Mouse (Mus musculus) right cerebral cortex, postnatal 25 days (tissue): Measurements from ENCODE around the gene Acsm3.
"Not testable (repeated sequence)": the region's sequence is repeated elsewhere in the genome, so short reads cannot be mapped to it uniquely, and the experiment has no call there.

Source experiments
- DNase-seq: peaks from one replicate; pipeline ENCODE4 v3.0.0; 2022

The Acsm3 gene

DNA sequence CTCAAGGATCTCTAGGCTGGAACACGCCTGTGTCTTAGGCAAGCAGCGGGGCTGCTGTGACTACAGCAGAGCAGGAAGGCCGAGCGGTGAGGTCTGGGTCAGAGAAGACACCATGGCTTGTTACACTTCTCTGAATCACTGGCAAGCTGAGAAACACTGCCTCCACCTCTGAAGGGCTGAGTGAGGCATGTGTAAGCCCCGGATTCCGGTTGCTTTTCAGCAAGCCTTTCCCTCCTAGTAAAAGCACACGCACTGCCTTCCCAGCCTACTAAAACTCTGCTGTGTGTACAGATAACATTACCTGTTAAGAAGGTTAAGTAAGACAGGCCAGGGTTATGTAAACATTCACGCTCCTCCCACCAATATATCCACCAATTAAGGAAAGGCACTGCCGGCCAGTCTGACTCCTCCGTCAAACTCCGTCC is at the start of gene Acsm3:
Gene Acsm3, plus strand, starts transcription at position 397 of the 425 bp plus-strand sequence.
- no peak for DNase-seq

DNA sequence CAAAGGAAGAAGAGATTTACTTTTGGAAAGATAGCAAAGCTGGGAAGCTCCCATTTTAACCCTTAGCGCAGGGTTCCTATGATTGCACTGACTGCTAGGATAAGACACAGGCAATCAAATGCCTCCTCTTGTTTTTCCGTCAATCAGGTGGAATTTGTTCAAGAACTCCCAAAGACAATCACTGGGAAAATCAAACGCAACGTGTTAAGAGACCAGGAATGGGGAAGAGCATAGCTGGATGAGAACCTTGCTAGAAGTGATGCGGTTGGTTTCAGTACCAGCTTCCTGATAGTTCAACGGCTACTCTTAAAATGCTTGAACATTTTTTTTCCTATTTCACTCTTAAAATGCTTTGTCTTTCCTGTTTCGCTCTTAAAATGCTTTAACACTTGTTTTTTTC is 46.6 kb upstream of the Acsm3 start:
- no peak for DNase-seq

DNA sequence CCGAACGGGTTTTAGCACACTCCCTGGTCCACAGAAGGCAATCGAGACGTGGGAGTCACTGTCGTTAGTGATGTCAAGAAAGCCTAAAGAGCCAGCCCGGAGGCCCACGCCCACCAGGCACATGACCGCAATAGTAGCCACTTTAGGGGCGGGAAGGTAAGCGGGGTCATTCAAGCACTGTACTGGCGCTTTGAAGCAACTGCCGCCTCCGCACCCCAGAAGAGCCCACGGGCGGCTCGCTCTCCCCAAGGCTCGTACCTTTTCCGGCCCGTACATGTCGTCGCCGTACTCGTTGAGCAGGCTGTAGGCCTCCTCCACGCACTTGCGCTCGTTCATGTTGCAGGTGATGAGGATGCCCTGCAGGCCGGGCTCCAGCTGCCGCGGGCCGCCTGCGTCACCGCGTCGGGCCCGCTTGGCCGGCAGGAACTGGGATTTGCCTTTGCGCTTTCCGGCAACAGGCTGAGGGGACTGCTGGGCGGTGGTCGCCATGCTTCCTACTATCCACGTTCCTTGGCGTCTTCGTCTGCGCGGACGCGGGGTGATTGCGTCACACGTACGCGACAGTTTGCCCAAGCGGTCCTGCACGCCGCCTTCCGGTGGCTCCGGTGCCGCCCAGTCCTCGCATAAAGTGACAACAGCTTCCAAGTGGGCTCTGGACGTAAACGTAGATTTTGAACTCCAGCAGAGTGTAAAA is 40.3 kb upstream of the Acsm3 start, which contains the start of gene Thumpd1:
Gene Thumpd1, minus strand, starts transcription at position 546 of the 694 bp plus-strand sequence.
- DNase-seq, result peak; percentile 94

DNA sequence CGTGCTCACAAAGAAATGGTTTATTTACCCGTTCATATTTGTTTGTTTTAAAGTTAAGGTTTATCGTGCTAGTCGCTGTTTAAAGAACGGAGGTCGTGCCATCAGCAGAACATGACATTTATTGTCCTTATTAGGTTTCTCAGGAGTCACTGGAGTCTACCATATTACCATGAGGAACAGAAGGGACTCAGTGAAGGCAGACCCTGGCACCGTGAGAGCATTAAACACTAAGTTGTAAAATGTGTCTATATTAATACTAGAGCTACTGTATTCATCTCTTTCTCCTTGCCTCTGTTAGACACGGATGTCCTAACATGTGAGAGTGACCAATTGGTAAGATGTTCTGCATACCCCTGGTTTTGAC is 39.8 kb upstream of the Acsm3 start:
- no peak for DNase-seq

DNA sequence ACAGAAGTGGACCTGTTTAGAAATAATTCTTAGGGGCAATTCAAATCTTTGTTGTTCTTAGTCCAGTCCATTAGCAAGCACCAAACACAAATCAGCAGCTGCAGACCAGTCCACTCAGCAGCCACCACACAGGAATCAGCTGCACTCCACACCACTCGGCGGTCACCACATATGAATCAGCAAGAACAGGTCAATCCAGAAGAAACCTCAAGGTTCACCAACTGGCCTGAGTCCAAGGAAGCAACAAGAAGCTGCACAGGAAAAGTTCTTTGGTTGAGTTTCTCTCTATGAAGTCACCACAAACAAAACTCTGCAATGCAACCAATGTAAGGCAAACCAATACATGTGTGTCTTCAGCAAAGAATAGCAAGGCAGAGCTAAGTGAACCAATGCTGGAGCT is 33.1 kb upstream of the Acsm3 start:
- DNase-seq, result no peak

DNA sequence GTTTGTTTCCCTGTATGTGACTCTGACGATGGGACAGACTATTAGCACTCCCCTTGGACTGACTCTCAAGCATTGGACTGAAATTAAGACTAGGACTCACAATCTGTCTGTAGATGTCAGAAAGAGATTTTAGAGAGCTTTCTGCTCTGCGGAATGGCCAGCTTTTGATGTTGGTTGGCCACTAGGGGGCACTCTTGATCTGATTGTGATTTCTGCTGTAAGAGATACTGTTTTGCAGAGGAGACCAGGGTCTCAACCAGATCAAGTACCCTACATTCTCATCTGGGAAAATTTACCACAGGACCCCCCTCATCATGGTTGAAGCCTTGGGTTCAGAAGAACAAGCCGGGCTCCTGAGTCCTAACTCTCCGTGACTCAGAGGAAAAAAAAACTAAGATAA is 29.5 kb upstream of the Acsm3 start:
- DNase-seq, result not testable (repeated sequence)

DNA sequence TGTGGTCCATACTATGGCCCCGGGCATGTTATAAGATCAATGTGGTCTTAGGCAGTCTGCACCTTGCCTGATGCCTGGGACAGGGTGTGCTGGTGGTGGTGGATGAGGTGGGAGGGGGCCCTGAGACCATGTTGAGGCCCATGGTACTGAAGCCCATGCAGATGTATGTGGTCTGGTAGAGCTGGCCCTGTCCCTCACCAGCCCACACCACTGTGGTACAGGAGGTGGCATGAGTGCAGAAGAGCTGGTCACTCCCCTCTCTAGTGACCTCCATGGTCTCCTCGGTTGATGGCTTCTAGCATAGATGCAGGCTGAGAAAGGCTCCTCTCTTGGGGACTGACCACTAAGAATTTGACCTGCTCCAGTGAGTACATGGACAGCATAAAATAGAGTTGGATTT is 21.8 kb upstream of the Acsm3 start:
- no peak for DNase-seq

DNA sequence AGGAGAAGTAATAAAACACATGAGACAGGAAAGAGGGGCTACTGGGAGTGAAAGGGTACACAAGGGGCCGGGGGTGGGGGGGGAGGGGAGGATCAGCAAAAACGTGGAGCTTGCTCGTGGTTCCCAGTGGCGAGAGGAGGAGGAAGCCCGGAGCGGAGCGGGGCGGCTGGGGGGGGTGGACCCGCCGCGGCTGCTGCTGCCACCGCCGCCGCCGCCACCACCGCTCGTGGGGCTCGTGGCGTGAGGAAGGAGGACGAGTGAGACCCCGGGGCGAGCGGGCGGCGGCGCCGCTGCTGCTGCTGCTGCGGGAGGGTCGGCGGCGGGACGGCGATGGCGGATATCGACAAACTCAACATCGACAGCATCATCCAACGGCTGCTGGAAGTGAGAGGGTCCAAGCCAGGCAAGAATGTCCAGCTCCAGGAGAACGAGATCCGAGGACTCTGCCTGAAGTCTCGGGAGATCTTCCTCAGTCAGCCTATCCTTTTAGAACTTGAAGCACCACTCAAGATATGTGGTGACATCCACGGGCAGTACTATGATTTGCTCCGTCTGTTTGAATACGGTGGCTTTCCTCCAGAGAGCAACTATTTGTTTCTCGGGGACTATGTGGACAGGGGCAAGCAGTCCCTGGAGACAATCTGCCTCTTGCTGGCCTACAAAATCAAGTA is 20.8 kb upstream of the Acsm3 start:
- not testable (repeated sequence) for DNase-seq

DNA sequence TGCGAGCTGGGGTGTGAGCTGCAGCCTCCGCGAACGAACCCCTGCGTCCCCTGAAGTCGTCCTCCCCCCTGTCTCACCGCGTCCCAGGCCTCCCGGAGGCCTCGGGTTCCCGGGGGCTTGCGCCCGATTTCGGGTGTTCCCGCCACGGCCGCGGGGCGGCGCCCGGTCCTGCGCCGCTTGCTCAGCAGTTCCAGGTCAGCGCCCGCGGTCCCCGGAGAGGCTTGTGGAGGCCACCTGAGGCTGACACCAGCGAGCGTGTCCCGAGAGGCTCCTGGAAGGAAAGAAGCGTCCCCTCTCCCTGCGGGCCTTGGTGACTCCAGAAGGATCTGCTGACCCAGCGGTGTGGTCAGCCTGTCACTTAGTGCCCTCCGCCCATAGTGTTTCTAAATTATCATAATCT is 16.4 kb upstream of the Acsm3 start:
- DNase-seq, result no peak

DNA sequence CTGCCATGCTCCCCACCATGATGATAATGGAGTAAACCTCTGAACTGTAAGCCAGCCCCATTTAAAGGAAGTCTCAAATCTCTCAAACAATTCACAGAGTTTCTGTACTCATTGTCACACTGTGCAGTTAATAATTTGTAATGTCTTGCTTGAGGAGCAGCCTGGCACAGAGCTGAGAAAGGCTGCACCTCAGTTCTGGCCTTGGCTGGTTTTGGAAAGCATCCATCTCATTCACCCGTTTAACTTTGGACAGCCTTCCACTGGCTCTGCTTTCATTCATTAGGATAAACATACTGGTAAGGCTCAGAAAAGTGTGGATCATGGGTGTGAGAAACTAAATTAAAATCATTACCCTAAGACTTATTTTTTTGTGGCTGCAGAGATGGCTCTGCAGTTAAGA is 14.9 kb upstream of the Acsm3 start:
- no peak for DNase-seq

DNA sequence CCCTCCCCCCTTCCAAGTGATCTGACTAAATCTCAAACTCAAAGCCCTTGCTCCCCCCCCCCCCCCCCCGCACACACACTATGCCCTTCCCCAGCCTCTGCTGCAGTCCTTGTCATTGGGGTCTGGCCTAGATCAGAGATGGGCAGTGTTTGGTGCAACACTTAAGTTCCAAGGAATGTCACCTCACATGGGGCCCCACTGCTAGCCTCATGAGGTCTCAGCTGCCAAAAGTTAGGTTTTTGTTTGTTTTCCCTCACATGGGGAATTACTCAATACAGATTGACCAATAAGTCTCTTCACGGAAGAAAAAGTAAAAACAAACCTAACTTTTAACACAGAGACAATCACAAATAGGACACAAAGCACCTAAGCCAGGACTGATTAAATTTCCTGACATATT is 12.0 kb upstream of the Acsm3 start:
- no peak for DNase-seq

DNA sequence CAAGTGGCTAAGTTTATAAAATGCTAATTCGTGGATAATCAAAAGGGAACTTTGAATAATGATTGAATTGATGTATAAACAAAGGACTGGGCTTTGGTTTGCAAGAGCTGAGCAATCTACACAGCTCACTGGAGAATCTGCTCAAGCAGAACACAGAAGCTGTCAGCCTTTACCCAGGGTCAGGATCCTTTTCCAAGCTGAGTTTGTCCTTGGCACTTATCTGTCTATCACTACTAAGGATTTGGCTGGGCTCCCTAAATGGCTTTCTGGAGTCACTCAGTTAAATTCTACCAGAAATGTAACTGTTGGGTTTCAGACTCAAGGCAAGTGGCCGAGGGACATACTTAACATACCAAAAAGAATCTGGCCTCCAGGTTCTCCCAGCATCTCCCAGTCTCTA is 10.8 kb upstream of the Acsm3 start:
- DNase-seq, result no peak

DNA sequence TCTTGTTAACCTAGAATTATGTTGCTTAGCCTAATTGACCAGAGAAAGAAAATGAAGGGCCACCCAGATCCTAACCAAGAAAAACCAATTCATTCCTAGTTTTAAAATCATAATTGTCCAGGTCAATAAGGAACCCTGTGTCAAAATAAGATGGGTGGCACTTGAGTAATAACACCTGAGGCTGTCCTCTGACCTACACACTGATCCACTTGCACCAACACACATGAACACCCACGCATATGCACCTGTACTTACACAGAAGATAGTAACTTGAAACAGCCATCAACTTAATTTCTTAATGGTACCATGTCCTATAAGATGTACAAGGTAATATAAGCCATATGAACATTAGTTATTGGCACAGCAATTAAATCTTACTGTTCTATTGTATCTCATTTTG is 7.0 kb upstream of the Acsm3 start:
- DNase-seq, result no peak

DNA sequence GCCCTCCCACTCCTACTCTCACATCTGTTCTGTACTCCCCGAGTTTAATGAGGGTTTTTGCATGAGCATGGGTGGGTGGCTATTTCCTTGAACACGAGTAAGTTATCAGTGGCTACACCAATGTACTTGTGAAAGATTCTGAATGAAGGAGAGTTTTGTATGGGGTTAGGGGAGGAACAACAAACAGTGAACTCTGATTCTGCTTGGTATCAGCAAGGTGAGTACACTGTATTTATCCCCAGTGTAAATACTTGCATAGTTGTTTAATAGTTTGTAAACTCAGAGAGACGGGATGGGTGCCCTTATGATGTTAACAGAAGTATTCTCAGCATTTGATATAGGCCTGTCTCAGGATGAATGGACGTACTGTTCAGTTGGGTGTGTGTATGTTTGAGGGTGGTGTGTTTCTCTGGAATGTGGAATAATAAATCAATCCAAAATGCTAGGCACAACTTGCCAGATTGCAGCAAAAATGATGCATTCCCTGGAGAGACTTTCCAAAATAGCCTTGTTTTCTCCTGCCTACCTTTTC is 1.5 kb downstream of the Acsm3 start:
- no peak for DNase-seq

DNA sequence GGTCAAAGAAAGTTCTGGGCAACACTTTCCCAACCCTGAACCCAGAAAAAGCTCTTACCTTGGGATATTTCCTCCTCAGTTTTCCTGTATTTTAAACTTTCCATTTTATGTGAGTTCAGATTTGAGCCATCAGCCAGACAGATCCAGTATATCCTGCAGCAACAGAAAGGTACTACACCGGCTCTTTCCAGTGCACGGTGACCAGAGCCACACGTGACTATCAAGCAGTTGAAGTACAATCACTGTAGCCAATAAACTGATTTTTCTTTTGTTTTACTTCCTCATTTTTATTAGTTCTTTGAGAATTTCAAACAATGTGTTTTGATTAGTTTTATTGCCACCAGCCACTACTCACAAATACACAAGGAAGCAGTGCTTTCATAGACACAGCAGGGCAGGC is 3.7 kb downstream of the Acsm3 start:
- no peak for DNase-seq

DNA sequence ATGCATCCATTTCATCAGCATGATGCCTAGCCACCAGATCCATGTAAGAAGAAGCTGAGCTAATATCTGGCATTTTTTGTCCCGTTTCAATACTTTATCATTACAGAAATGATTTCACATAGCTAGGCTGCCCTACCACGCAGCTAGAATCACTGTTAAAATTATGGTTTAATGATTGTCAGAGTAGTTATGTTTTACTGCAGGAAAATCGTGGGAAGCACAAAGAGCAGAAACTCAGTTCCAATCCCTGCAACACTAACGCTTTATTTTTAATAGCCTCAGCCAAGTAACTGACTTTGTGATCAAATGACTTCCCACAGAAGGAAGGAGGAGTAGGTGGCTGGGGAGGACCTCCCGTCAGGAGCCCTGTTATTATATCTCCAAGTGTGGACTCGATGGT is 6.3 kb downstream of the Acsm3 start:
- DNase-seq, result no peak

DNA sequence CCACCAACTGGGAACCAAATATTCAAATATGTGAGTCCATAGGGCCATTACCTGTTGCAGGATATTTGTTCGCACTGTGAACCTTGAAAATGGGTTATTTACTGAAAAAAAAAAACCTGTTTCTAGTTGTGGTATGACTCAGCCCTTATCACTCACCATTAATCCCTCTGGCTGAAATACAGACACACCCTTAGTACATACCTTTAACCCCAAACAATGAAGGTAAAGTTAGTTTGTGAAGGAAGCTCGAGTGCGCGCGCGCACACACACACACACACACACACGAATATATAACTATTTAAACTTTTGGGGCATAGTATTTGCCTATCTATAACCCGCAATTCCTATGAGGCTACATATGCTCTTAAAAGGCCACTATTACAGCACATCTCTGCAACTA is 9.2 kb downstream of the Acsm3 start:
- DNase-seq, result no peak

DNA sequence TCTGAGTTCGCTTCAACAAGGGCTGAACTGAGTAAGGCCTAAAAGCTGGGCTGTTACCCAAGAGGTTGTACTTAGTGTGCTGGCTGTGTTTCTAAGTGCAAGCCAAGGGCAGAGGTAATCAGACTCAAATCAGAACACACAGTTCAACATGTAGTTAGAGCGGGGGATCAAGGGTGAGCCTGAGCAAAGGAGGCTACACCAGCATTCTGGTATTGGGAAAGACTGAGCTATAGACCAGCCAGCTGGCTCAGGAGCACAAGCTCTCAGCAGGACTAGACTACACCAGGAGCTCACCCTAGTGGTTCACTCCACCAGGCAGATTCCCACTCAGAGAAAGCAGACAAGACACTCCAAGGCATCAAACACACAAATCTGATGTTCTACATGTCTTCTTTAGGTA is 22.7 kb downstream of the Acsm3 start:
- no peak for DNase-seq

DNA sequence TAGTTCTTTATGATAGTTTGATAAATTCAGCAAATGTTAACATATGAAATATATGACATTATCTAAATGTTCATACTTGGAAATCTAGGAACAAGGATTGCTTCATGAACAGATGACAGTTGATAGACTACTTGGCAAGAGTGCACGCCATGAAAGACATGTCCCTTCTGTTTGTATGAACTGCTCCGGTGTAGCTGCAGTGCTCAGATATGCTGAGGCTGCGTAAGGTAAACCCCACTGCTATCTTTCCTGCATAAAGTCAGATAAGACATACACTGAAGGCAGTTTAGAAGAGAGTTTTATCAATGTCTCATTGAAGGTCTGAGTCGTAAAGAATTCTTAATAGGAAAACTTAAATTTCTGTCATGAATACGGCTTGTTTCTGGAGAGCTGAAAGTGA is 24.2 kb downstream of the Acsm3 start:
- no peak for DNase-seq

DNA sequence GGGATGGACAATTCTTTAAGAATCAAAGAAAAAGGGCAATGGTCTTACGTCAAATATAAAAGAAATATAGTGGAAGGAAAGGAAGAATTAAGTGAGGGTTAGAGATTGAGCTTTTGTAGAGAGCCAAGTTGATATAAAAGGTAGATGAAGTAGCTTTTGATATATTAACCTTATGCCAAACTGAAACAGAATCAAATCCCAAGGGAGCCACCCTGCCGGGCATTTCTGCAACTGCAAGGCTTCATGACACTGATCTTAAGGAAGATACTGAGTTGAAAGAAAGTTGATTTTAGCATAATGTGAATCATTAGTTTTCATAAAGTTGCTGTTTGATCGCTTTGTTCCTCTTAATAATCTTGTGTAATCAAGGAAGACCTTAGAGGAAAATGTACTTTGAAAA is 28.3 kb downstream of the Acsm3 start:
- no peak for DNase-seq

DNA sequence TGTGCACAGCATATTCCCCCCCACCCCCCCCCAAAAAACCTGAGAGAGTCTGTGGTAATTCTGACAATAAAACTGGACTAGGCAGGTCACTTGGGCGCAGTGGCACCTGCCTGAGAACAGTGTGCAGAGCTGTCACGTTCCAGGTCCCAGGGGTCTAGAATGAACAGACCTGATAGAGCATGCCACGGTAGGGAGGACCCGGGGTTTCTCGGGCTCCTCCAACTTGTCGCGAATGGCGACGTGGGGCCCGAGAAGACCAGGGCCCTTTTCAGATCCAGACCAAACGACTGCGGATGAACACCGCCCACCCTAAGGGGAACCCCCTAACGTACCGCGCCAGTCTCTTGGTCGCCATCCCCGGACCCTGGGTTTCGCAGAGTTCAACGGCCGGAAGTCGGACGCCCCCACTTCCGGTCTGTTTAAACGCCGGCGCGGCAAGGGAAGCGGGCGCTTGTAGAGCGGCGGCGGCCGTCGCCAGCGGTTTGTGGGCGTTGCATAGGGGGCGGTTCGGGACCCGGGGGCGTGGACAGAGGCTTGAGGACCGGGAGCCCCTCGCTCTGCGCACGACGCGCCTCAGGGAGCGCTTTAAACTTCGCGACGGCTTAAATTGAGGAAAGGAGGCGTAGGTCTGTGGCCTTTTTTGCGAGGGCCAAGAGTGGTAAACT is 33.0 kb downstream of the Acsm3 start, which contains the start of the genes Rexo5 and Eri2:
Gene Rexo5, plus strand, starts transcription at position 421 of the 665 bp plus-strand sequence.
Gene Eri2, minus strand, starts transcription at position 473 of the 665 bp plus-strand sequence.
- peak; percentile 76 for DNase-seq

DNA sequence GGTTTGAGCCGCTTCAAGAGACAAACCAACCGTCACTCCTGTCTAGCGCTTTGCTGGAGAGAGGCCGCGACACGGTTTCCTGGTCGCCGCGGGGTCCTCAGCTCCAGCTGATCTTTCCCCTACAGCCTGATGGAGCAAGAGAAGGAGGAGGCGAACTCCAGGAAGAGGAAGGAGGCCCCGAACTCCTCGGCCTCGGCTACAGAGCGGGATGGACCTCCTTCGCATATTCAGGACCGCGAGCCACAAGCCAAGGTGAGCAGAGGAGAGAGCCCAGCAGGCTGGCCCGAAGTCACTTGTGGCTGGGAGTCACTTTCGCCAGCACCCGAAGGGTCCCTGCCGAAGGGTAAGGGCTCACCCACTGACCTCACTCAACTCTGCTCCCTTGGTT is 33.5 kb downstream of the Acsm3 start:
- DNase-seq, result no peak

DNA sequence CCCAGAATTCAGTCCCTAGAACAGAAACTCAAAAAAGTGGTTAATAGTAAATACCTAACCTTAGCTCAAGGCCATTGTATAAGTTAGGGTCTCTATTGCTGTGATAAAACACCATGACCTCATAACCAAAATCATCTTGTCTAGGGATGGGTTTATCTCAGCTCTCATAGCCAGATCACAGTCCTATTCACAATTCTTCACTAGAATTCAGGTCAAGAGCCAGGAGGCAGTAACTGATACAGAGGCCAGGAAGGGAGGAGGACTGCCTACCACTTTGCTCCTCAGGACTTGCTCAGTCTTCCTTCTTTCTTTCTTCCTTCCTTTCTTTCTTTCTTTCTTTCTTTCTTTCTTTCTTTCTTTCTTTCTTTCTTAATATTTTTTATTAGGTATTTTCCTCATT is 34.6 kb downstream of the Acsm3 start:
- DNase-seq, result no peak

DNA sequence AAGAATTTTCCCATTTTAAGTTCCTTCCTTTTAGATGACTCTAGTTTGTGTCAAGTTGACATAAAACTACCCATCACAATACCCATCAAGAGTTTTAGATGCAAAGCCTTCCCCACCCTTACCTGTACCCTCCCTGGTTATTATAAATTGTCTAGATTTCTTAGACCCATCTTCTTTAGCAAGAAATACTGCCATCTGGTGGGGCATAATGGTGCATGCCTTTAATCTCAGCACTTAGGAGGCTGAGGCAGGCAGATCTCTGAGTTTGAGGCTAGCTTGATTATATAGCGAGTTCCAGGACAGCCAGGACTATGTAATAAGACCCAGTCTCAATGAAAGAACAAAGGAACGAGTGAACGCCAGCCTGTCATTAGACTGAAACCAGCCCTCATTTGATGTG is 39.8 kb downstream of the Acsm3 start:
- DNase-seq, result no peak
